Mouse (Mus musculus) thymus, adult 2 months (tissue): Measurements from ENCODE around the gene Ppp3ca. TPM values are rescaled to one million over a fixed set of nuclear protein-coding genes. Genes with fewer than 3 reads are reported as not detected.

Experiments used
- DNase-seq: peaks from one replicate; pipeline ENCODE4 v3.0.0; 2021
- H3K27ac ChIP-seq: fragments of 200-500 bp; 2 replicates; pipeline ENCODE4 v1.5.1; 2012; ENCODE audit warnings: low read length, control low read depth; ENCODE audit not compliant: control insufficient read depth, insufficient read depth
- H3K27me3 ChIP-seq: fragments of 200-500 bp; 2 replicates; pipeline ENCODE4 v1.6.1; 2012; ENCODE audit warnings: mild to moderate bottlenecking, low read length, moderate library complexity, mixed read lengths; ENCODE audit not compliant: control insufficient read depth, insufficient read depth
- H3K36me3 ChIP-seq: fragments of 200-500 bp; 2 replicates; pipeline ENCODE4 v1.6.1; 2012; ENCODE audit warnings: mild to moderate bottlenecking, low read length, moderate library complexity; ENCODE audit not compliant: control insufficient read depth, insufficient read depth
- H3K4me1 ChIP-seq: fragments of 200-500 bp; replicated peaks from 2 replicates; pipeline ENCODE4 v1.6.1; 2012; ENCODE audit warnings: low read length; ENCODE audit not compliant: control insufficient read depth, insufficient read depth
- H3K4me3 ChIP-seq: fragments of 200-500 bp; 2 replicates; pipeline ENCODE4 v1.5.1; 2012; ENCODE audit warnings: mild to moderate bottlenecking, low read length, control low read depth, moderate library complexity; ENCODE audit not compliant: control insufficient read depth, insufficient read depth
- CTCF ChIP-seq: fragments of 200-500 bp; IDR thresholded peaks from 2 replicates; pipeline ENCODE4 v1.5.1; 2012; ENCODE audit warnings: mild to moderate bottlenecking, control low read depth, low read length, moderate library complexity, borderline replicate concordance; ENCODE audit not compliant: control insufficient read depth, poor library complexity, insufficient read depth; ENCODE audit errors: extremely low read depth
- POLR2A ChIP-seq: fragments of 200-500 bp; IDR thresholded peaks from 2 replicates; pipeline ENCODE4 v1.6.1; 2012; ENCODE audit warnings: mild to moderate bottlenecking, low read length, control low read depth, moderate library complexity; ENCODE audit not compliant: control insufficient read depth, poor library complexity, insufficient read depth; ENCODE audit errors: extremely low read depth
- whole genome bisulfite sequencing: fragments of 180-500 bp; shearing (Covaris S2); methylation state at CpG from one replicate; pipeline ENCODE4 v1.1.7; 2018; 5-methylcytosine and 5-hydroxymethylcytosine counted together
- polyA plus RNA-seq: library from polyadenylated mRNA; depleted of rRNA; stranded (reverse); fragments of >200 nt; gene quantifications from 2 replicates; pipeline ENCODE4 v1.2.3, GENCODE M21; 2012

The Ppp3ca gene
- polyA plus RNA-seq, 1 experiment: 5.6 TPM

GRCm38 (mm10) chr3:136742258-136743057, 72.5 kb downstream of the Ppp3ca start:
- DNase-seq: no peak
- Histone ChIP-seq H3K27ac (no peak overlapping the region), H3K4me1 (peaks cover 3% of the 10 kb centered on the region), H3K4me3 (no peak overlapping the region), H3K36me3 (no peaks in the 10 kb centered on the region), H3K27me3 (no peaks in the 10 kb centered on the region)
- TF ChIP-seq CTCF (no peak), POLR2A (no peak)
- WGBS: 50% methylated on average over 9 of the region's 9 CpGs

GRCm38 (mm10) chr3:136744295-136744897, 74.5 kb downstream of the Ppp3ca start:
- no peaks in the 10 kb centered on the region for H3K27me3 ChIP-seq
- H3K27ac ChIP-seq: no peak overlapping the region
- TF ChIP-seq POLR2A (no peak), CTCF (no peak)
- WGBS: 85% methylated on average over 10 of the region's 10 CpGs
- H3K4me3 ChIP-seq: no peak overlapping the region
- DNase-seq: no peak
- no peaks in the 10 kb centered on the region for H3K36me3 ChIP-seq
- H3K4me1 ChIP-seq: peaks cover 3% of the 10 kb centered on the region

DNA sequence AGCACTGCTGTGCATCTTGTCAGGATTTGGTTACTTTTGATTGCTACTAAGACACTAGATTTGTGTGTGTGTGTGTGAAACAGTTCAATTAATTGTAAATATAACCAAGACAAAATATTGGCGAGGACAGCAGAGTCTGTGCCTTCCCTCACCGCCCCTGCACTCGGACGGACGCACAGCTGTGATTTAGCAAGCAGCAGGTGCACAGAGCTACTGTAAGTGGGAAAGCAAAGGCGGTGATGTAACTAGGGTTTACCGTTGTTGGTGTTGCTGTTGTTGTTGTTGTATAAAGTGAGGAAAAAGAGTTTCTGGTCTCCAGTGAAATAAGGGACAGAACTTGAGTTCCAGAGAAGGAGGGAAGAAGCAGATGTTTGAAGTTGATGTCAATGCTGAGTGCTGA, 75.5 kb downstream of the Ppp3ca start:
- no peak overlapping the region for H3K4me3 ChIP-seq
- peaks cover 3% of the 10 kb centered on the region for H3K4me1 ChIP-seq
- no peaks in the 10 kb centered on the region for H3K36me3 ChIP-seq
- TF ChIP-seq POLR2A (no peak), CTCF (no peak)
- no peaks in the 10 kb centered on the region for H3K27me3 ChIP-seq
- 79% methylated on average over 7 of the region's 7 CpGs for WGBS
- no peak overlapping the region for H3K27ac ChIP-seq
- DNase-seq: no peak

DNA sequence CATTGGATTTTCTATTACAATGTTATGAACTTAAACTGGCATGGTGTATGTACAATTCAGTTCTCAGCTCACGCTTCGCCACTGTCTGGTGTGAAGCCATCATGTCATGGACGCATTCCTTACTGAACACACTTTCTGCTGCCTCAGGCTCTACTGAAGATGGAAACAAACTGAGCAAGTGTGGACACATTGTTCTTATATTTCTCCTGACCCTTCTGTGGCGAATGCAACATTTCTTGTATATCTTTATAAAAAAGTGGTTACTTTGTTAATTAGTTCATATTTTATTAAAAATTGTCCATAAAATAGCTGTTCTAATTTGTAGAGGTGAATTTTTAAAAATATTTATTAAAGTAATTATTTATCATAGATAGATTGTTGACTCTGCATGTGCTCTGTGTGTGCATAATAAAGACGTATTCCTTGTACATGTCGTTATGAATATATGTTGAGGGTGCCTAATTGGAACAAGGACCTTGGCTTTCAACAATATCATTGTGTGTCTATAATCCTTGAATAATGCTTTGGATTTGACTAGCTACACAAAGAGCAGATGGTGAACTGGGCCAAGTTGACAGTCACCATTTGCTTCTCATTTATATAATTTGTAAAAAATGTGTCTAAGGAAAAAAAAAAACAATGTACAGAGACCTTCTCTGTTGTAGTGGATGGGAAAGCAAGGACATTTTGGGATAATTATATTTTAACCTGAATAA, 79.0 kb downstream of the Ppp3ca start:
- Histone ChIP-seq H3K27ac (no peak overlapping the region), H3K27me3 (no peaks in the 10 kb centered on the region), H3K36me3 (no peaks in the 10 kb centered on the region), H3K4me1 (no peaks in the 10 kb centered on the region), H3K4me3 (no peak overlapping the region)
- 97% methylated on average over 6 of the region's 6 CpGs for WGBS
- TF ChIP-seq POLR2A (no peak), CTCF (no peak)
- DNase-seq: no peak

GRCm38 (mm10) chr3:136749477-136749797, 79.5 kb downstream of the Ppp3ca start:
- H3K27ac ChIP-seq: no peak overlapping the region
- H3K4me3 ChIP-seq: no peak overlapping the region
- no peak for DNase-seq
- TF ChIP-seq CTCF (no peak), POLR2A (no peak)
- no peaks in the 10 kb centered on the region for H3K27me3 ChIP-seq
- no peaks in the 10 kb centered on the region for H3K4me1 ChIP-seq
- no peaks in the 10 kb centered on the region for H3K36me3 ChIP-seq

DNA sequence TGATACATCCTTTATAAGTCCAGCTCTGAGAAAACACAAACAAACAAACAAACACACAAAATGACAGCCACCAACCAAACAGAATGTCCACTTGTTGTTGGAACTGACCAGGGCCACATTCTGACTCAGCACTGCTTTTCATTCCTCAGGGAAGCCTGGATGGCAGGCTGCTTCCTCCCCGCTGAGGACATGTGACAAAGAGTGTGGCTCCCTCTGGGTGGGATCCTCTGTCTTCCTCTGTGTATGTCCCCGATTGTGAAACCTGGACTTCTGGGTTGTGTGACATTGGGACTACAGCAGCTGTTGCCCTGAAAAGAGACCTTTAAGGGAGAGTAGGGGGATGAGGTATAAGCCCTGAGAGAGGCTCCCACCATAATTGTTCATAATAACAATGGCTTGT, 80.0 kb downstream of the Ppp3ca start:
- no peak for DNase-seq
- no peaks in the 10 kb centered on the region for H3K36me3 ChIP-seq
- H3K4me1 ChIP-seq: no peaks in the 10 kb centered on the region
- TF ChIP-seq CTCF (no peak), POLR2A (no peak)
- H3K27me3 ChIP-seq: no peaks in the 10 kb centered on the region
- 91% methylated on average over 2 of the region's 2 CpGs for WGBS
- no peak overlapping the region for H3K4me3 ChIP-seq
- H3K27ac ChIP-seq: no peak overlapping the region
